Mouse (Mus musculus) intestine, embryonic 15.5 days (tissue): ENCODE results near the gene Akip1. TPM values are rescaled to one million over a fixed set of nuclear protein-coding genes. Genes with fewer than 3 reads are reported as not detected.

Experiments
- ATAC-seq: fragments of 200-750 bp; cut with Nextera tagmentation; 2 replicates; pipeline ENCODE4 v1.8.0; 2017; ENCODE audit warnings: moderate TSS enrichment, moderate library complexity
- H3K27ac ChIP-seq: fragments of 300-500 bp; sonication (generic); 2 replicates; pipeline ENCODE4 v1.5.1; 2015; ENCODE audit warnings: mild to moderate bottlenecking, inconsistent platforms
- H3K27me3 ChIP-seq: fragments of 300-500 bp; sonication (generic); replicated peaks from 2 replicates; pipeline ENCODE4 v1.6.1; 2015; ENCODE audit warnings: inconsistent platforms
- H3K36me3 ChIP-seq: fragments of 300-500 bp; sonication (generic); 2 replicates; pipeline ENCODE4 v1.6.1; 2015; ENCODE audit warnings: inconsistent platforms
- H3K4me1 ChIP-seq: fragments of 300-500 bp; sonication (generic); replicated peaks from 2 replicates; pipeline ENCODE4 v1.6.1; 2015; ENCODE audit warnings: inconsistent platforms
- H3K4me2 ChIP-seq: fragments of 300-500 bp; sonication (generic); replicated peaks from 2 replicates; pipeline ENCODE4 v1.6.1; 2015; ENCODE audit warnings: mild to moderate bottlenecking, inconsistent platforms
- H3K4me3 ChIP-seq: fragments of 300-500 bp; sonication (generic); replicated peaks from 2 replicates; pipeline ENCODE4 v1.5.1; 2015; ENCODE audit warnings: inconsistent platforms
- H3K9ac ChIP-seq: fragments of 300-500 bp; sonication (generic); 2 replicates; pipeline ENCODE4 v1.6.1; 2015; ENCODE audit warnings: inconsistent platforms
- H3K9me3 ChIP-seq: fragments of 300-500 bp; sonication (generic); 2 replicates; pipeline ENCODE4 v1.6.1; 2016; ENCODE audit warnings: inconsistent platforms
- WGBS: fragments of 180-500 bp; shearing (Covaris S2); methylation state at CpG from one replicate; pipeline ENCODE4 v1.1.7; 2015; 5-methylcytosine and 5-hydroxymethylcytosine counted together
- polyA plus RNA-seq: library from polyadenylated mRNA; unstranded; fragments of >200 nt; fragmentation: Nextera tagmentation; extraction: Ambion mirVana; gene quantifications from 2 replicates; pipeline ENCODE4 v1.2.1, GENCODE M21; 2015

Akip1 gene
- polyA plus RNA-seq, 1 experiment from 2014 or later, result 38.1 TPM

DNA sequence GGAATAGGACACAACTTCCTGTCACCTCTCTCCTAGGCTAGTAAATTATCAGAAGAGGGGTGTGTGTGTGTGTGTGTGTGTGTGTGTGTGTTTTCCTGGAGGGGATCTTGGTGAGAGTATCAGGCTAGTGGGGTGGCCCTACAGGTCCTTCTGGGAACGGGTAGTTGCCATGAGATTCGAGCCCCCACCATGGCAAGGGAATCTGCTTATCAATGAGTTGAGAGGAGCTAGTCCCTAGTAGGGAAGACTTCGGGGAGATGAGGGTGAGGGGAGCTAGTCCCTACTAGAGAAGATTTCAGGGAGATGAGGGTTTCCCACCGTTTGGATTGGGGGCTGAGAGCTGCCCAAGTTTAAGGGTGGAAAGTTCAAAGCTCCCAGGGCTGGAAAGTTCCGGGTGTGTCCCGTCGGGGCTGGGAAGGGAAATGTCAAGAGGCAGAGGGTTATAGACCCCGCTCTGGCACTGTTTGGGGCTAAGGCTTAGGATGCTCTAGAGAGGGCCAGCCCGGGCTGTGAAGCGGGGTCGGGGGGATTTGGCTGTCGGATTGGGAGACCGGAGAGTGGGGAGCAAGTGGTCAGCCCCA, 48.0 kb downstream of the Akip1 start:
- peak overlapping the region; percentile 96 for H3K9ac ChIP-seq
- no peaks in the 10 kb centered on the region for H3K9me3 ChIP-seq
- H3K4me1 ChIP-seq, result 0 out of 2 replicates have a peak, but pooled peaks cover 10% of the 10 kb centered on the region
- WGBS, result 4% methylated on average over 13 of the region's 13 CpGs
- peak overlapping the region; percentile 88 for H3K27ac ChIP-seq
- ATAC-seq, result no peak
- no peaks in the 10 kb centered on the region for H3K27me3 ChIP-seq
- peak overlapping the region; percentile 78 for H3K4me2 ChIP-seq
- peak overlapping the region; percentile 92 for H3K4me3 ChIP-seq
- H3K36me3 ChIP-seq, result no peaks in the 10 kb centered on the region

DNA sequence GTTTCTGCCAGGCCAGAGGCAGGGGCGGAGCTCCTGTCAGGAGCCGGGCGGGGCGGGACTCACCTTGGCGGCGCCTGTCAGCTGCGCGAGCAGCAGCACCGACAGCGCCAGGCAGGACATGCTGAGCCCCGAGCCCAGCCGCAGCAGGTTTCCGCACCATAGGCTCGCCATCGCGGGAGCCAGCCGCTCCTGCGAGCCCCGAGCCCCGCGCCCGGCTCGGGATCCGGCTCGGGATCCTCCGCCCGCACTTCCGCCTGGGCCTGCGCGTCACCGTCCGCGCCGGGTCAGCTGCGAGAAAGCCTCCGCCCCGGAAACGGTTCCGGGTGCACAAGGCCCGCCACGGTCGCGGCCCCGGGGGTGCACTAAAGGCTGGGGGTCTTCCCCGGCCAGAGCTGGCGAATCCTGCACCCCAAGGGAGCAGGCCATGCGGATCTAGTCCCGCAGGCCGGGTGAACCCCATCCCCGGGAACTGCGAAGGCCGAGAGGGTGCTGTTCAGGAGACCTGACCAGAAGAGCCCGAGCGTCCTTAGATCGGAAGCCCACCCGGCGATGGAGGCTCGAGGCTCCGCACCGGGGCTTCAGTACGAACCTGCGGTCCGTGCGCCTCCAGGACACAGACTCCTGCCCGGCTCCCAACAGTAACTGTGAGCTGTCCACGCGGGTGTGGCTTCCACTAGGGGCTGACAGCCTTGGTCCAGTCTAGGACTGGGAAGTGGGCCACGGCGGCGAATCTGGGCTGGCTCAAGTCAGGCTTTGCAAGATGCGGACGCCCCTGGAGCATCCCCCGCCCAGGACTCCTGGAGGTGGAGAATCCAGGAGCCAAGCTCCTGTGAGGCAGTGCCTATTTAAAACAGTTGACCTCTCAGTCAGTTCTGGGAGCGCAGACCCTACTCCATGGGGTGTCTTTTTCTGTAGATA, 48.8 kb downstream of the Akip1 start, which contains the start of gene Tmem9b:
TSS of gene Tmem9b (minus strand) at position 868 of the 918 bp plus-strand sequence.
- WGBS, result under 1% methylated on average over 74 of the region's 74 CpGs
- peak within 1 kb of the TSS; percentile 92 for H3K4me3 ChIP-seq
- peak within 1 kb of the TSS; percentile 78 for H3K4me2 ChIP-seq
- H3K36me3 ChIP-seq, result no peaks in the 10 kb centered on the region
- H3K27me3 ChIP-seq, result no peaks in the 10 kb centered on the region
- peak within 1 kb of the TSS; percentile 88 for H3K27ac ChIP-seq
- 0 out of 2 replicates have a peak, but pooled peaks cover 10% of the 10 kb centered on the region for H3K4me1 ChIP-seq
- no peaks in the 10 kb centered on the region for H3K9me3 ChIP-seq
- peak; percentile 95 for ATAC-seq
- H3K9ac ChIP-seq, result peak within 1 kb of the TSS; percentile 96

DNA sequence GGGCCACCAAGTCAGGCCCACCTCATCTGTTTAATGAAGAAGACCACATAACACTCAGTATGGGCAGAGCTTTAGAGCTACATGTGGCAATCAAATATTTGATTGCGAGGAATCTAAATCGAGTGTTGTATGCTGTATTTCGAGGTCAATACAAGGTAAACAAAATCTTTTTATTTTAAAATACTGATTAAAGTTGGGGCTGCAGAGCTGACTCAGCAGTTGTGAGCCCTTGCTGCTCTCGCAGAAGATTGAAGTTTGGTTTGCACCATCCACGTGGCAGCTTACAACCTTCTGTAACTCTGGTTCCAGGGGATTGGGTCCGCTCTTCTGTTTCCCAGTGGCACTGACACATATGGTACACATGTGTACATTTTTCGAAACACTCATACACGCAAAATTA, 50.5 kb downstream of the Akip1 start:
- no peak overlapping the region for H3K27ac ChIP-seq
- no peak overlapping the region for H3K4me3 ChIP-seq
- H3K9ac ChIP-seq, result no peak overlapping the region
- H3K4me2 ChIP-seq, result no peak overlapping the region
- WGBS, result 91% methylated on average over 8 of the region's 8 CpGs
- ATAC-seq, result no peak
- H3K36me3 ChIP-seq, result no peaks in the 10 kb centered on the region
- no peaks in the 10 kb centered on the region for H3K27me3 ChIP-seq
- H3K4me1 ChIP-seq, result 0 out of 2 replicates have a peak, but pooled peaks cover 10% of the 10 kb centered on the region
- no peaks in the 10 kb centered on the region for H3K9me3 ChIP-seq

DNA sequence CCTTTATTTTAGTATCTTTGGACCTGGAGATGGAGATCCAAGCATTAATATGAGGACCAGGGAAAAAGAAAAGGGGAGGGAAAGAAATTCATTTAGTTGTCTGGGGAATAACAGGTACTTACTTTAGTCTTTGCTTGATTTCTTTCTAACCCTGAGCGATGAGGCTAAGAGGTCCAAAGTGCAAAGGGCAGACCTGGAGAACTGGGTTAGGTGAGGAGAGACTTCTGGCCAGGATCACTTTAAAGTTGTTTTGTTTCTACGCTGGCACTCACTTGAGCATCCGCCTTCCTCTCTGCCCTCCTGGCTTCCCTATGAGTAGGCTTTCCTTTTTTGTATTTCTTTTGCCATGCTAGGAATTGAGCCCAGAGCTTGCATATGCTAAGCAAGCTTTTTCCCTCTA, 52.8 kb downstream of the Akip1 start:
- Histone ChIP-seq H3K4me3 (no peak overlapping the region), H3K27ac (no peak overlapping the region), H3K9me3 (no peaks in the 10 kb centered on the region), H3K4me1 (0 out of 2 replicates have a peak, but pooled peaks cover 9% of the 10 kb centered on the region), H3K4me2 (no peak overlapping the region), H3K27me3 (no peaks in the 10 kb centered on the region), H3K36me3 (no peaks in the 10 kb centered on the region), H3K9ac (no peak overlapping the region)
- no peak for ATAC-seq
- WGBS, result 87% methylated on average over 3 of the region's 3 CpGs

Other genes with a start within 250 kb of the Akip1 start
- gene Trim66, start 195.6 kb upstream of the Akip1 start, polyA plus RNA-seq, result 0.01 TPM in 2 replicates
- 138 and 145 TPM in 2 replicates for gene Rpl27a, start 184.5 kb upstream of the Akip1 start, polyA plus RNA-seq
- gene St5, start 85 bp upstream of the Akip1 start, polyA plus RNA-seq, result 61.3 and 64.4 TPM in 2 replicates
- 0.14 and 0.16 TPM in 2 replicates for gene BC051019, start 20.2 kb downstream of the Akip1 start, polyA plus RNA-seq
- not detected in 2 replicates for gene Ascl3, start 28.0 kb downstream of the Akip1 start, polyA plus RNA-seq
- gene Tmem9b, start 49.2 kb downstream of the Akip1 start, polyA plus RNA-seq, result 64.4 and 65.2 TPM in 2 replicates
- 0.33 and 0.36 TPM in 2 replicates for gene Nrip3, start 78.3 kb downstream of the Akip1 start, polyA plus RNA-seq
- 1.6 and 1.7 TPM in 2 replicates for gene Scube2, start 162.0 kb downstream of the Akip1 start, polyA plus RNA-seq